Mouse (Mus musculus) spleen, adult 2 months (tissue): Measurements from ENCODE around the gene Spesp1.

Experiments used
- CTCF ChIP-seq: fragments of 200-500 bp; IDR thresholded peaks from 2 replicates; pipeline ENCODE4 v1.5.1; 2011; ENCODE audit warnings: mild to moderate bottlenecking, inconsistent platforms; ENCODE audit not compliant: insufficient read depth, insufficient read length, insufficient replicate concordance; ENCODE audit errors: extremely low read depth
- POLR2A ChIP-seq: fragments of 200-500 bp; IDR thresholded peaks from 2 replicates; pipeline ENCODE4 v1.6.1; 2011; ENCODE audit warnings: low read depth, low read length, inconsistent platforms

- TF ChIP-seq POLR2A (no peak), CTCF (no peak)
Measured at GRCm38 (mm10) chr9:62231046-62231445, 51.0 kb downstream of the Spesp1 start.
